Mouse (Mus musculus): ENCODE measurements at regions not wholly inside any gene's neighbourhood (a gene's known extent, or its start where the extent isn't known, plus 50 kb on each side); places are given as distances from the start of the nearest gene placed in this dataset.

- in situ Hi-C loops (cut with MboI; ENCODE audit: low pct_unique_long_range_greater_than_20kb in 1 of 2, low sequenced_read_pairs in 2 of 2, unreplicated experiment in 1 of 2) = no loop called here
Observed at GRCm38 (mm10) chr4:125358356-125358755, 132.1 kb upstream of the Grik3 start.

- in situ Hi-C loops (cut with MboI; ENCODE audit: low pct_unique_long_range_greater_than_20kb in 1 of 2, low sequenced_read_pairs in 2 of 2, unreplicated experiment in 1 of 2) = no loop called here
Observed at GRCm38 (mm10) chr4:125356441-125356840, 134.1 kb upstream of the Grik3 start.

DNA sequence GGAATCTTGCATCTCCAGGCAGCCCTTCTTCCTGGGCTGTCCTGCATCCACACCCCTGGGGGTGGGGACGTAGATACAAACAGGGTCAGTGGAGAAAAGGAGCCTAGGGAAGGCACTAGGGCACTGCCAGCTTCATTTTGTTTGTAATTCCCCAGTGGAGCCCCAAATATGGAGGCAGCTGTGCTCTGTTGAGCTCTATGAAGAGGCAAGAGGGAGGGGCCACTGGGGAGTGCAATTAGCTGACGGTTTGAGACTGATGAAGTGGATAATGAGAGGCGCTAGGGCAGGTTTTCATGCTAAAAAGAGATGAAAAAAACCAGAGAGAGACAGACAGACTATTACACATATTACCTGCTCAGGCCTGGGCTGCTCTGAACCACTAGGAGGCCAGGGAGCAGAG lies 135.8 kb upstream of the Grik3 start:
- in situ Hi-C loops (cut with MboI; ENCODE audit: low pct_unique_long_range_greater_than_20kb in 1 of 2, low sequenced_read_pairs in 2 of 2, unreplicated experiment in 1 of 2) = no loop called here

DNA sequence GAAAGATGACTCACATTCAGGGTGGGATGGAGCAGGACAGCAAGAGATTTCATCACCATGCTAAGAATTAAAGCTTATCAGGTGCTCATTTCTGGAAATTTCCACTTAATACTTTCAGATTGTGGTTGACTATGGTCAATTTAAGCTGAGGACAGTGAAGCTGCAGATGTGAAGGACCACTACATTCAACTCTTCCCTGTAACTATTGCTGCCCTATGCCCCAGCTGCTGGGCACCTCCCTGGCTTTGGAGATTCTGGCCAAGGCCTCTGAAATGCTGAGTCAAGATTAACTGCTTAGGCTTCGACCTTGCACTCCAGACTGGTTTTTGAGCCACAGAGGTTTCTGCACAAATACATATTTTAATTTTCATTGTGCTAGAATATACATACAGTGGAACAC lies 140.4 kb upstream of the Grik3 start:
- in situ Hi-C loops (cut with MboI; ENCODE audit: low pct_unique_long_range_greater_than_20kb in 1 of 2, low sequenced_read_pairs in 2 of 2, unreplicated experiment in 1 of 2) = no loop called here

DNA sequence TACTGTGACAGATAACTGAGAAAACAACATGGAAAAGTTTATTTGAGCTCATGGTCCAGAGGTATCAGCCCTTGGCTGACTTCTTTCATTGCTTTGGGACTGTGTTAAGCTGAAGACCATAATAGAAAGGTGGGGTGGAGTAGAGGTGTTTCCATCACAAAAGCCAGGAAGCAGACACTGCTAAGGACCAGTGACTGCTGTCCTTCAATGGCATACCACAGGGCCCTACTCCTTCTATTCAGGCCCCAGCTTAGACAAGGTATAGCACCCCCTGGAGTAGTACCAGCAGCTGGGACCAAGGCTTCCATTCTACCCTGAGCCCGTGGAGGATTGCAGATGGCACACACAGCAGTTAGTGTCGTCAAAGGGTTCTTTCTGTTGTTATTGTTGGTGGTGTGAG lies 151.4 kb upstream of the Grik3 start:
- in situ Hi-C loops (cut with MboI; ENCODE audit: low pct_unique_long_range_greater_than_20kb in 1 of 2, low sequenced_read_pairs in 2 of 2, unreplicated experiment in 1 of 2) = no loop called here

GRCm38 (mm10) chr4:125328806-125329205 lies 161.7 kb upstream of the Grik3 start:
- in situ Hi-C loops (cut with MboI; ENCODE audit: low pct_unique_long_range_greater_than_20kb in 1 of 2, low sequenced_read_pairs in 2 of 2, unreplicated experiment in 1 of 2) = no loop called here

DNA sequence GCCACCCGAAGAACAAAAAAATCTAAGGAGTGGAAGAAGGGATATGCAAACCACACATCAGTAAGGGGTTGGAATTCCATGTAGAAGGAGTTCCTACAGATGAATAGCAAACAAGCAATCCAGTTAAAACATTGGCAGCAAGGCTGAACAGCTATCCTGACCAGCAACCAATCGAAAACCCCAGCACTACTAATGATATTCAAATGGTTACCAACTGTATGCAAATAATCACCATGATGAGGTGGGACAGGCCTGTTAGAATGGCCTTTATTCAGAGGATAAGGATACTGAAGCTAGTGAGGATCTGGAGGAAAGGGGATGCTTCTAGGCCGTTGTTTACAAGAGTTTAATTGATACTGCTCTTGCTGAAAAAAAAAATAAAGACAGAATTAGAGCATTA lies 166.0 kb upstream of the Grik3 start:
- in situ Hi-C loops (cut with MboI; ENCODE audit: low pct_unique_long_range_greater_than_20kb in 1 of 2, low sequenced_read_pairs in 2 of 2, unreplicated experiment in 1 of 2) = no loop called here

DNA sequence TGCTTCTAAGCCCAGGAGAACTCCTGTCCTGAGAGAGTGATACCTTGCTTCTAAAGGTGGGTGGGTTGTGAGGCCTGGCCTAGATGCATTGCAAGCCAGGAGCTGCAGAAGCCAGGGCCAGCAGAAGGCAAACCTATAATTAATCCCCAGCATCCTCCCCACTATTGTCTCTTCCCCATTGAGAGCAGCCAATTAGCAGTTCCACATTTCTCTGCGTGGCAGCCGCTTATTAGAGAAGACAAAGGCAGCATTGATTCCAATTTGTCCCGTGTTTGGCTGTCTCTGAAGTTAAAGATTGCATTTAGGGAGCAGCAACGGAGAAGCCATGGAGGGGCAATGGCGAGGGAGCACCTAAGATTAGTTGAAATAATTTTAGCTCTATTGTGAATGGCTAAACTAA lies 171.2 kb upstream of the Grik3 start:
- in situ Hi-C loops (cut with MboI; ENCODE audit: low pct_unique_long_range_greater_than_20kb in 1 of 2, low sequenced_read_pairs in 2 of 2, unreplicated experiment in 1 of 2) = no loop called here

DNA sequence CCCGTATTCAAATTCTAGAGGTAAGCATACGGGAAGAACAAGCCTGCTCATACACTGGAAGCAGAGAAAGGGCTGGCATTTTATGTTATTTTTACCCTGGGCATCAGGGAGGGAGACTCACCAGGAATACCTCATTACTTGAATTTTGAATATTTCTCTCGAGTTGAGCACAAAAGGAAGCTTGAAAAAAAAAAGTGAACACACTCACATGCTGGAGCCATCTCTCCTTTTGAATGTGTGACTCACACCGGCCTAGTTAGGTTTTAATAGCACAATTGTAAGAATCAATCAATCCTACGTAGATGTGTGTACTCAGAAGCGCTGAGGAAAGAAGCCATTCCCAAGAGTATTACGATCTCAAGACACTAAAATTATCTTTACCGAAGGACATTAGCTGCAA lies 172.2 kb upstream of the Grik3 start:
- in situ Hi-C loops (cut with MboI; ENCODE audit: low pct_unique_long_range_greater_than_20kb in 1 of 2, low sequenced_read_pairs in 2 of 2, unreplicated experiment in 1 of 2) = no loop called here

- in situ Hi-C loops (cut with MboI; ENCODE audit: low pct_unique_long_range_greater_than_20kb in 1 of 2, low sequenced_read_pairs in 2 of 2, unreplicated experiment in 1 of 2) = no loop called here
Observed at GRCm38 (mm10) chr4:125316876-125317275, 173.6 kb upstream of the Grik3 start.

DNA sequence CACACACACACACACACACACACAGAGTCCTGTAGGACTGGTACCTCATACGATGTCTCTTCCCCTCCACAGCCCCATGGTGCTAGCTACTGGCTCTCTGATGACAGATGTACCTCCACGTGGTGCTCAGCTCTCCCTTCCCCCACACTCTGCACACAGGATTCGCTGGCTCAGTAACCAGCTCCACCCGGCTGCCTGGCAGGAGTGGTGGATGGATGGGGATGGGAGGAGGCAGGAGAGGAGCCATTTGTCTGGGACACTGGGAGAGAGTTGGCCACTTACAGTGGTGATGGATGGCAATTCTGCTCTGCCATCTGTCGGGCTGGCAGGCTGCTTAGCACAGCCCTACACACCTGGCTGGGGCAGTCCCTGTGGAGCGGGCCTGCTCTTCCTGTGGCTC lies 174.7 kb upstream of the Grik3 start:
- in situ Hi-C loops (cut with MboI; ENCODE audit: low pct_unique_long_range_greater_than_20kb in 1 of 2, low sequenced_read_pairs in 2 of 2, unreplicated experiment in 1 of 2) = no loop called here

GRCm38 (mm10) chr4:125313892-125314291 lies 176.6 kb upstream of the Grik3 start:
- in situ Hi-C loops (cut with MboI; ENCODE audit: low pct_unique_long_range_greater_than_20kb in 1 of 2, low sequenced_read_pairs in 2 of 2, unreplicated experiment in 1 of 2) = no loop called here

GRCm38 (mm10) chr4:125313252-125313651 lies 177.2 kb upstream of the Grik3 start:
- in situ Hi-C loops (cut with MboI; ENCODE audit: low pct_unique_long_range_greater_than_20kb in 1 of 2, low sequenced_read_pairs in 2 of 2, unreplicated experiment in 1 of 2) = no loop called here

DNA sequence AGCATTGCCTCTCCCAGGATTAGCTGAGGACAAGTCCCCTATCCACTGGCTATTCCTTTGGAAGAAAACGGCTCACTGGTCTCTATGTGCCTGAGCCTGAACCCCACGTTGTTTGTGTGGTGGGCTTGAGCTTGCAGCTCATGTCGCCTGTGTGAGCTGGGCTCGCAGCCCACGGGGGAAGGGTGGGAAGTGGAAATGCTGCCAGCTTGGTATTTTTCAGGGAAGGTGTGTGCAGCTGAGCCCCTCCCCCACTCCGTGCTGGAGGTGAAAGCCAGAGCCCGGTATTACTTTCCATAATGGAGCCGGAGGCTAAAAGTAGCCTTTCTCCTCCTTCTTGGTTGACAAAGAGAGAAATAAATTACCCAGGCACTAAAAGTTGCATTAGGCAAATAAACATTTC lies 180.5 kb upstream of the Zc3h12a start:
- in situ Hi-C loops (cut with MboI; ENCODE audit: low pct_unique_long_range_greater_than_20kb in 1 of 2, low sequenced_read_pairs in 2 of 2, unreplicated experiment in 1 of 2) = no loop called here

- in situ Hi-C loops (cut with MboI; ENCODE audit: low pct_unique_long_range_greater_than_20kb in 1 of 2, low sequenced_read_pairs in 2 of 2, unreplicated experiment in 1 of 2) = no loop called here
Observed at GRCm38 (mm10) chr4:125305766-125306165, 178.1 kb upstream of the Zc3h12a start.

- in situ Hi-C loops (cut with MboI; ENCODE audit: low pct_unique_long_range_greater_than_20kb in 1 of 2, low sequenced_read_pairs in 2 of 2, unreplicated experiment in 1 of 2) = no loop called here
Observed at GRCm38 (mm10) chr4:125302660-125303059, 175.0 kb upstream of the Zc3h12a start.

- in situ Hi-C loops (cut with MboI; ENCODE audit: low pct_unique_long_range_greater_than_20kb in 1 of 2, low sequenced_read_pairs in 2 of 2, unreplicated experiment in 1 of 2) = no loop called here
Observed at GRCm38 (mm10) chr4:125300503-125301457, 173.1 kb upstream of the Zc3h12a start.

DNA sequence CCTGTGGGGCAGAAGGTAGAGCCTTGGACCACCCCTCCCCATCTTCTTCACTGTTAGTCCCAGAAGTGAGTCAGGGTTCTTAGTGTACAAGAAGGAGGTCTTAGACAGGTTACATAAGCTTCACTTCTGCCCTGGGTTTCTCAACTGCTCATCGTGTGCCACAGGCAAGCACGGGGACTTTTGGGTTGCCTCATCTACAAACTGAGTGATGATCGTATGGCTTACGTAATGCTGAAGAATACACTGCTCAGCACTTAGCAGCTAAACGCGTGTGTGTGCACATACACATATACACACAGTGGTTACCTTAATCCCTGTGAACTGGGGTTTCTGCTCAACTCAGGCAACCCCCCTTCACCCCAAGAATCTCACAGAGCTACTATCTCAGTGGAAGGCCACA lies 163.1 kb upstream of the Zc3h12a start:
- in situ Hi-C loops (cut with MboI; ENCODE audit: low pct_unique_long_range_greater_than_20kb in 1 of 2, low sequenced_read_pairs in 2 of 2, unreplicated experiment in 1 of 2) = loop anchor here in 1 of 2 experiments (10.0 kb wide), 1 partner anchor 56 kb away; no protein-coding TSS in a partner anchor

- in situ Hi-C loops (cut with MboI; ENCODE audit: low pct_unique_long_range_greater_than_20kb in 1 of 2, low sequenced_read_pairs in 2 of 2, unreplicated experiment in 1 of 2) = loop anchor here in 1 of 2 experiments (10.0 kb wide), 1 partner anchor 55 kb away; no protein-coding TSS in a partner anchor
Observed at GRCm38 (mm10) chr4:125289709-125290108, 162.1 kb upstream of the Zc3h12a start.

GRCm38 (mm10) chr4:125289031-125289449 lies 161.4 kb upstream of the Zc3h12a start:
- in situ Hi-C loops (cut with MboI; ENCODE audit: low pct_unique_long_range_greater_than_20kb in 1 of 2, low sequenced_read_pairs in 2 of 2, unreplicated experiment in 1 of 2) = no loop called here

Measured in mouse embryonic stem cell (cell line).